Mouse (Mus musculus) stomach, postnatal 0 days (tissue): Measurements from ENCODE around the gene Tmem184c. TPM values are rescaled to one million over a fixed set of nuclear protein-coding genes. Genes with fewer than 3 reads are reported as not detected.

Experiments used
- ATAC-seq: fragments of 200-750 bp; cut with Nextera tagmentation; 2 replicates; pipeline ENCODE4 v1.8.0; 2017; ENCODE audit not compliant: low FRiP score, low TSS enrichment
- DNase-seq: peaks from one replicate; pipeline ENCODE4 v3.0.0-alpha.2; 2016; ENCODE audit warnings: low spot score
- H3K27ac ChIP-seq: fragments of 300-500 bp; sonication (generic); replicated peaks from 2 replicates; pipeline ENCODE4 v1.5.1; 2014; ENCODE audit warnings: mild to moderate bottlenecking, control low read depth
- H3K27me3 ChIP-seq: fragments of 300-500 bp; sonication (generic); 2 replicates; pipeline ENCODE4 v1.6.1; 2014; ENCODE audit warnings: low read length; ENCODE audit not compliant: control insufficient read depth, insufficient read depth
- H3K36me3 ChIP-seq: fragments of 300-500 bp; sonication (generic); 2 replicates; pipeline ENCODE4 v1.6.1; 2014; ENCODE audit warnings: low read length, mixed read lengths; ENCODE audit not compliant: control insufficient read depth, insufficient read depth
- H3K4me1 ChIP-seq: fragments of 300-500 bp; sonication (generic); replicated peaks from 2 replicates; pipeline ENCODE4 v1.6.1; 2014; ENCODE audit warnings: antibody characterized with exemption; ENCODE audit not compliant: control insufficient read depth, insufficient read depth
- H3K4me2 ChIP-seq: fragments of 300-500 bp; sonication (generic); replicated peaks from 2 replicates; pipeline ENCODE4 v1.6.1; 2014; ENCODE audit warnings: low read depth, mild to moderate bottlenecking, control low read depth, moderate library complexity
- H3K4me3 ChIP-seq: fragments of 300-500 bp; sonication (generic); 2 replicates; pipeline ENCODE4 v1.5.1; 2014; ENCODE audit warnings: low read depth, low read length, control low read depth
- H3K9ac ChIP-seq: fragments of 300-500 bp; sonication (generic); 2 replicates; pipeline ENCODE4 v1.6.1; 2014; ENCODE audit warnings: mild to moderate bottlenecking, low read length, control low read depth, mixed read lengths
- H3K9me3 ChIP-seq: fragments of 300-500 bp; sonication (generic); 2 replicates; pipeline ENCODE4 v1.6.1; 2016; ENCODE audit warnings: low read length; ENCODE audit not compliant: control insufficient read depth
- CTCF ChIP-seq: IDR thresholded peaks from 2 replicates; pipeline ENCODE4 v1.5.1; 2016; ENCODE audit warnings: antibody characterized with exemption, low read depth, mild to moderate bottlenecking, moderate library complexity
- EP300 ChIP-seq: optimal IDR thresholded peaks from 2 replicates; pipeline ENCODE3; 2016; ENCODE audit warnings: antibody characterized with exemption
- WGBS: fragments of 180-500 bp; shearing (Covaris S2); extraction: QIAGEN DNeasy Blood & Tissue Kit; methylation state at CpG from one replicate; pipeline ENCODE4 v1.1.7; 2014; 5-methylcytosine and 5-hydroxymethylcytosine counted together
- polyA plus RNA-seq: library from polyadenylated mRNA; unstranded; fragments of >200 nt; fragmentation: Nextera tagmentation; extraction: Ambion mirVana; gene quantifications from 2 replicates; pipeline ENCODE4 v1.2.1, GENCODE M21; 2015

Gene Tmem184c
- polyA plus RNA-seq, result 10.0 and 12.0 TPM in 2 replicates

DNA sequence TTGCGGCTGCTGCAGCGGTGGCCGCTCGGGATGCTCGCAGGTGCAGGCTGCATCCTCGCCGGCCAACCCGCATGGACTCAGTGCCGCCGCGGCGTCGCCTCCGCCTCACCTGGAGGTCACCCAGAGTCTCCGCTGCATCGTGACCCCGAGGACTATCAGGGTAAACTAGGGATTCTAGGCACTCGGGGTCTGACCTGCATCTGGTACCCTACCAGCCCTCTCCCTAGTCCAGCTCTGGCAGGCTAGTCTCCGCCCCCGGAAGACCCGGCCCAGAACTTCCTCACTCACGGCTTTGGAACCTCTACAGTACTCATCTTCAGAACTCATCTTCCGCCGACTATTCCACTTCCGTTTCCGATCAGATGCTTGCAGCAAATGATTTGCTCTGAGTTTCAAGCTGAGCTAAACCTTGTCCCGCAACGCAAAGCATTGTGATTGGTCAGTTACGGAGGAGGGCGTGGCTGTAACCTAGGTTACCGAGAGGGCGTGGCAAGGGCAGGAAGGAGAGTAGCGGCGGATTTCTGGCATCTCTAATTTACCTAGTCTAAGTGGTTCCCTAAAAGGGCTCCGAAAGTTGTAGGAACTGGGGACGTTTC is at the start of gene Tmem184c:
TSS of gene Tmem184c (minus strand) at position 325 of the 596 bp plus-strand sequence.
- no peak for TF ChIP-seq EP300
- no peak for TF ChIP-seq CTCF
- no peaks in the 10 kb centered on the region for H3K36me3 ChIP-seq
- peak within 1 kb of the TSS; percentile 91 for H3K4me2 ChIP-seq
- WGBS, result under 1% methylated on average over 36 of the region's 36 CpGs
- peak within 1 kb of the TSS; percentile 65 for H3K4me3 ChIP-seq
- no peaks in the 10 kb centered on the region for H3K9me3 ChIP-seq
- H3K27ac ChIP-seq, result no peak within 1 kb of the TSS
- no peaks in the 10 kb centered on the region; the same call in 1 of the 2 replicates for H3K4me1 ChIP-seq
- ATAC-seq (peak; percentile 95), DNase-seq (peak; percentile 92)
- no peaks in the 10 kb centered on the region for H3K27me3 ChIP-seq
- peak within 1 kb of the TSS; percentile 67 for H3K9ac ChIP-seq

DNA sequence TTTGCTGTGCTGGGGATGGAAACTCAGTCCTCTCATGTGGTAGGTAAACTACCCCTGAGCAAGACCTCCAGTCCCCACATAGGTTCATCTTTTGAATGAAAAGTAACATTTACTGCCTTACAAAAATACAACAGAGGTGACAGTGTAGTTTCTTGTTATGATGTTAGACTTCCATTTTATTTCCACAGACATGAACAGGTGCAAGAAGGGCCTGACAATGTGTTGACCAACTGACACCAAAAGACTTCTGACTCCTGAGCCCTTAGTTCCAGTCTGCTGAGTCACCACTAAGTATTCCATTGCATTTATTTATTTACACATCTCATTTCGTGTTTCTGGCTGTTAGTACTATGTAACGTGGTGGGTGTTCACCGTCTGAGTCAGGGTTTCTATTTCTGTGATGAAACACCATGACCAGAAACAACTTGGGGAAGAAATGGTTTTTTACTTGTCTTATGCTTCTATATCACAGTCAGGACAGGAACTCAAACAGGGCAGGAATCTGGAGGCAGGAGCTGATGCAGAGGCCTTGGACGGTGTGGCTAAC is 49.1 kb upstream of the Tmem184c start:
- Histone ChIP-seq H3K4me2 (no peak overlapping the region), H3K27ac (no peak overlapping the region), H3K36me3 (no peaks in the 10 kb centered on the region), H3K4me3 (no peak overlapping the region), H3K27me3 (no peaks in the 10 kb centered on the region), H3K9me3 (no peaks in the 10 kb centered on the region), H3K9ac (no peak overlapping the region), H3K4me1 (no peaks in the 10 kb centered on the region)
- 51% methylated on average over 4 of the region's 4 CpGs for WGBS
- no peak for DNase-seq
- no peak for ATAC-seq
- TF ChIP-seq EP300, result no peak
- no peak for TF ChIP-seq CTCF

DNA sequence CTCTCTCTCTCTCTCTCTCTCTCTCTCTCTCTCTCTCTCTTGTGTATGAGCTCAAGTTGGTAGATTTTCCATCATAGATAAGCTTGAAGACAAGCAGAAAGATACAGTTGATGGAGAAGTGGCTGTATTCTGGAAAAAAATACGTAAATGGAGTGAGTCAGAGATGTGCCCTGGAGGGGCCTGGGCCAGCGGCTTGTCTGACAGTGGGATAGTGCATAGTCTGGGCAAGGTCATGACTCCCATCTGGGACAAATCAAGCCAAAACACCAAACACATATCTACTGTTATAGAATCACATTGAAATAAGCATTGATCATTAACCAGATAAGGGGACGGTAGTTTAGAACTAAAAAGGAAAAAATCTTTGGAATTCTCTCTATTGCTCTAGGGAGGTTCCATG is 47.9 kb upstream of the Tmem184c start:
- H3K4me1 ChIP-seq, result no peaks in the 10 kb centered on the region
- whole genome bisulfite sequencing, result 67% methylated on average over 3 of the region's 3 CpGs
- H3K9me3 ChIP-seq, result no peaks in the 10 kb centered on the region
- H3K27ac ChIP-seq, result no peak overlapping the region
- TF ChIP-seq CTCF (no peak), EP300 (no peak)
- ATAC-seq (no peak), DNase-seq (no peak)
- H3K36me3 ChIP-seq, result no peaks in the 10 kb centered on the region
- no peak overlapping the region for H3K4me3 ChIP-seq
- H3K4me2 ChIP-seq, result no peak overlapping the region
- H3K27me3 ChIP-seq, result no peaks in the 10 kb centered on the region
- no peak overlapping the region for H3K9ac ChIP-seq

DNA sequence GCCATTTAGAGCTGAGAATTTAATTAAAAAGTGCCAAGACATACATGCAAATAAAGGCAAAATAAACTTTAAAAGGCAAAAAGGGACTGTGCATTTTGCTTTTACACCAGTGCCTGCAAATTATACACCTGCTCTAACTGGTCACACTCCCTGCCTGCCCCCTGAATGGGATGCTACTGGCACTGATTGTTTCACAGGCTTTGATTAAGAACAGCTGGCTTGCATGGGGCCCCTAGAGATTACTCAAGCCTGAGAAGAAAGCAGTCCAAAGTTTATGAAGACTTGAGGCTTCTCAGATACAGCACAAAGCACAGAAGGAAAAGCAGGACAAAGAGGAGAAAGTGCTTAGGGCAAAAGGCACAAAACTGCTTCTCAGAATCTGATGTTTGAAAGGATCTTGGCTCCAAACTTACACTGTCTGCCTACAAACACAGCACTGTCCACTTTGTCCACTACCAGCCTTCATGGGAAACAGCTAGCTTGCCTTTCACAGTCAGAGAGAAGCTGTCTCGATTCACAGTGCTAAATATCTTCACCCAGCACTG is 40.2 kb upstream of the Tmem184c start:
- Histone ChIP-seq H3K27me3 (no peaks in the 10 kb centered on the region), H3K9me3 (no peaks in the 10 kb centered on the region), H3K4me2 (no peak overlapping the region), H3K4me3 (no peak overlapping the region), H3K27ac (no peak overlapping the region), H3K36me3 (no peaks in the 10 kb centered on the region), H3K4me1 (no peaks in the 10 kb centered on the region), H3K9ac (no peak overlapping the region)
- no peak for DNase-seq
- no peak for TF ChIP-seq EP300
- no peak for TF ChIP-seq CTCF
- ATAC-seq, result no peak
- WGBS, result 58% methylated on average over 1 of the region's 1 CpGs

- Histone ChIP-seq H3K36me3 (no peaks in the 10 kb centered on the region), H3K4me3 (no peak overlapping the region), H3K27me3 (no peaks in the 10 kb centered on the region), H3K4me1 (no peaks in the 10 kb centered on the region), H3K9ac (no peak overlapping the region), H3K27ac (no peak overlapping the region), H3K9me3 (no peaks in the 10 kb centered on the region), H3K4me2 (no peak overlapping the region)
- ATAC-seq, result no peak
- TF ChIP-seq EP300 (no peak), CTCF (no peak)
- 45% methylated on average over 5 of the region's 5 CpGs for WGBS
- DNase-seq, result no peak
These were observed 29.8 kb upstream of the Tmem184c start for GRCm38 (mm10) chr8:77640093-77640839.
